Mouse (Mus musculus): Measurements from ENCODE around the gene Gm10318.

Gm10318 gene

GRCm38 (mm10) chr10:77852559-77852958 is at the start of gene Gm10318:
Gene Gm10318 (plus strand): TSS chr10:77852859.
- no peak for DNase-seq (ENCODE audit: low spot score)

GRCm38 (mm10) chr10:77804095-77804494 is 48.6 kb upstream of the Gm10318 start:
- no peak for DNase-seq (ENCODE audit: low spot score)

GRCm38 (mm10) chr10:77811743-77812142 is 40.9 kb upstream of the Gm10318 start, which contains the start of gene Gm9507:
Gene Gm9507 (minus strand): TSS chr10:77811843.
- no peak for DNase-seq (ENCODE audit: low spot score)

GRCm38 (mm10) chr10:77814382-77814781 is 38.3 kb upstream of the Gm10318 start, which contains the start of gene Gm2696:
Gene Gm2696 (plus strand): TSS chr10:77814682.
- no peak for DNase-seq (ENCODE audit: low spot score)

- DNase-seq (ENCODE audit: low spot score), result no peak
Measured at GRCm38 (mm10) chr10:77815514-77815913, 37.1 kb upstream of the Gm10318 start.

GRCm38 (mm10) chr10:77818523-77818922 is 34.1 kb upstream of the Gm10318 start:
- no peak for DNase-seq (ENCODE audit: low spot score)

GRCm38 (mm10) chr10:77819203-77819602 is 33.5 kb upstream of the Gm10318 start:
- DNase-seq (ENCODE audit: low spot score), result no peak

- DNase-seq (ENCODE audit: low spot score), result no peak
Measured at GRCm38 (mm10) chr10:77826951-77827350, 25.7 kb upstream of the Gm10318 start, which contains the start of gene Krtap10-4. Gene Krtap10-4 (minus strand): TSS chr10:77827095.

- no peak for DNase-seq (ENCODE audit: low spot score)
Measured at GRCm38 (mm10) chr10:77835647-77836046, 17.0 kb upstream of the Gm10318 start, which contains the start of gene Krtap10-10. Gene Krtap10-10 (plus strand): TSS chr10:77835947.

- no peak for DNase-seq (ENCODE audit: low spot score)
Measured at GRCm38 (mm10) chr10:77839006-77839405, 13.7 kb upstream of the Gm10318 start.

- no peak for DNase-seq (ENCODE audit: low spot score)
Measured at GRCm38 (mm10) chr10:77846503-77846902, 6.2 kb upstream of the Gm10318 start, which contains the start of gene Gm36176. Gene Gm36176 (plus strand): TSS chr10:77846803.

GRCm38 (mm10) chr10:77846961-77847360 is 5.7 kb upstream of the Gm10318 start:
- DNase-seq (ENCODE audit: low spot score), result no peak

- DNase-seq (ENCODE audit: low spot score), result no peak
Measured at GRCm38 (mm10) chr10:77847538-77847937, 5.1 kb upstream of the Gm10318 start.

- DNase-seq (ENCODE audit: low spot score), result no peak
Measured at GRCm38 (mm10) chr10:77861675-77862074, 9.0 kb downstream of the Gm10318 start, which contains the start of gene Gm3285. Gene Gm3285 (plus strand): TSS chr10:77861975.

GRCm38 (mm10) chr10:77864067-77864761 is 11.6 kb downstream of the Gm10318 start:
- no peak for DNase-seq (ENCODE audit: low spot score)

- DNase-seq (ENCODE audit: low spot score), result no peak
Measured at GRCm38 (mm10) chr10:77864762-77865143, 12.1 kb downstream of the Gm10318 start.

- DNase-seq (ENCODE audit: low spot score), result no peak
Measured at GRCm38 (mm10) chr10:77867546-77867945, 14.9 kb downstream of the Gm10318 start.

GRCm38 (mm10) chr10:77869651-77870050 is 17.0 kb downstream of the Gm10318 start:
- no peak for DNase-seq (ENCODE audit: low spot score)

- DNase-seq (ENCODE audit: low spot score), result no peak
Measured at GRCm38 (mm10) chr10:77878985-77879384, 26.3 kb downstream of the Gm10318 start.

- no peak for DNase-seq (ENCODE audit: low spot score)
Measured at GRCm38 (mm10) chr10:77880305-77880704, 27.6 kb downstream of the Gm10318 start.

GRCm38 (mm10) chr10:77882553-77882952 is 29.9 kb downstream of the Gm10318 start:
- DNase-seq (ENCODE audit: low spot score), result no peak

- DNase-seq (ENCODE audit: low spot score), result no peak
Measured at GRCm38 (mm10) chr10:77886007-77886747, 33.5 kb downstream of the Gm10318 start.

GRCm38 (mm10) chr10:77890987-77891565 is 38.4 kb downstream of the Gm10318 start:
- no peak for DNase-seq (ENCODE audit: low spot score)
